Mouse (Mus musculus) hindbrain, embryonic 11.5 days (tissue): ENCODE results near the gene Sult6b2. TPM values are rescaled to one million over a fixed set of nuclear protein-coding genes. Genes with fewer than 3 reads are reported as not detected.

Experiments used
- ATAC-seq: fragments of 200-750 bp; cut with Nextera tagmentation; 2 replicates; pipeline ENCODE4 v1.8.0; 2017; ENCODE audit warnings: mild to moderate bottlenecking, moderate TSS enrichment, moderate library complexity; ENCODE audit not compliant: low FRiP score
- DNase-seq: peaks from one replicate; pipeline ENCODE4 v3.0.0-alpha.2; 2015; ENCODE audit warnings: low spot score
- H3K27ac ChIP-seq: fragments of 300-500 bp; sonication (generic); 2 replicates; pipeline ENCODE4 v1.5.1; 2014; ENCODE audit warnings: mild to moderate bottlenecking, low read depth, low read length
- H3K27me3 ChIP-seq: fragments of 300-500 bp; sonication (generic); 2 replicates; pipeline ENCODE4 v1.6.1; 2014; ENCODE audit warnings: mild to moderate bottlenecking, low read length, moderate library complexity, mixed read lengths; ENCODE audit not compliant: control insufficient read depth, insufficient read depth
- H3K36me3 ChIP-seq: fragments of 300-500 bp; sonication (generic); 2 replicates; pipeline ENCODE4 v1.6.1; 2014; ENCODE audit warnings: mild to moderate bottlenecking, low read length, moderate library complexity, mixed read lengths; ENCODE audit not compliant: control insufficient read depth, insufficient read depth
- H3K4me1 ChIP-seq: fragments of 300-500 bp; sonication (generic); replicated peaks from 2 replicates; pipeline ENCODE4 v1.6.1; 2014; ENCODE audit warnings: low read length, mixed read lengths; ENCODE audit not compliant: control insufficient read depth, insufficient read depth
- H3K4me2 ChIP-seq: fragments of 300-500 bp; sonication (generic); replicated peaks from 2 replicates; pipeline ENCODE4 v1.6.1; 2014; ENCODE audit warnings: mild to moderate bottlenecking, low read depth, low read length
- H3K4me3 ChIP-seq: fragments of 300-500 bp; sonication (generic); 2 replicates; pipeline ENCODE4 v1.5.1; 2014; ENCODE audit warnings: low read depth, low read length
- H3K9ac ChIP-seq: fragments of 300-500 bp; sonication (generic); 2 replicates; pipeline ENCODE4 v1.6.1; 2014; ENCODE audit warnings: low read depth, low read length
- H3K9me3 ChIP-seq: fragments of 300-500 bp; sonication (generic); 2 replicates; pipeline ENCODE4 v1.6.1; 2016; ENCODE audit warnings: low read length; ENCODE audit not compliant: control insufficient read depth
- WGBS: fragments of 180-500 bp; shearing (Covaris S2); extraction: QIAGEN DNeasy Blood & Tissue Kit; methylation state at CpG from one replicate; pipeline ENCODE4 v1.1.7; 2014; 5-methylcytosine and 5-hydroxymethylcytosine counted together
- polyA plus RNA-seq: library from polyadenylated mRNA; unstranded; fragments of >200 nt; fragmentation: Nextera tagmentation; extraction: Ambion mirVana; gene quantifications from 2 replicates; pipeline ENCODE4 v1.2.1, GENCODE M21; 2014

The Sult6b2 gene
- polyA plus RNA-seq, 1 experiment from 2014 or later = not detected

DNA sequence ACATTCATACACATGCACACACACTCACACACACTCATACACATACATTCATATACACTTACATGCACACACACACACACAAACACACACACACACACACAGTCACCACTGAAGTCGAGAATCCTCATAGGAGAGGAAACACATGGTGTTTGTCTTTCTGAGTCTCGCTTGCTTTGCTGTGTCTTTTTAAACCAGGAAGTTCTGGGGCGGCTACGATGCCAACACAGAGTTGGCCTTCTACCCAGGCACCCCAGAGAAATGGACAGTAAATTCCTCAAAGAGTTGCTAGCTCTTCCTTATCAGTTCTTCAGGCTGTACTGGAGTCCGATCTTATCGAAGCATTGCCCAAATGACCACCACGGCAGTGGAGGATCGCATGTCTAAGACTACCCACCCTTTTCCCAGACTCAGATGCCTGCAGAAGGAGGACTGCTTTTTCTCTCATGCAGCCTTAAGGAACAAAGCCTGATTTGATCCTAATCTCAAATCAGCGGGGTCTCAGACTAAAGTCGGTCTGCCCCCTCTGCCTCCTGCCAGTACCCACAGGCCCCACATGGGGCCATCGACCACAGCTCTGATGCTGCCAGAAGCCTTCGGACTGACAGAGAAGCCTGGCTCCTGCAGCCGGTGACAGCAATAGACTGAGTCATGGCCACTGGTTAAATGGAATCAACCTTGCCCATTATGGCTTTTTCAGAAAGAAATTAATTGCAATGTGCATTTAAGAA lies 11.9 kb downstream of the Sult6b2 start:
- Histone ChIP-seq H3K9me3 (no peaks in the 10 kb centered on the region), H3K4me2 (no peak overlapping the region), H3K36me3 (no peaks in the 10 kb centered on the region), H3K9ac (no peak overlapping the region), H3K27me3 (no peaks in the 10 kb centered on the region), H3K27ac (no peak overlapping the region), H3K4me3 (no peak overlapping the region), H3K4me1 (0 out of 2 replicates have a peak, but pooled peaks cover 3% of the 10 kb centered on the region)
- 52% methylated on average over 13 of the region's 13 CpGs for WGBS
- DNase-seq = peak; percentile 28
- ATAC-seq = peak; percentile 40; the same call in 1 of the 2 replicates

- WGBS = 90% methylated on average over 10 of the region's 10 CpGs
- ATAC-seq = no peak
- no peak overlapping the region for H3K27ac ChIP-seq
- DNase-seq = no peak
- H3K4me3 ChIP-seq = no peak overlapping the region
- no peak overlapping the region for H3K4me2 ChIP-seq
- no peak overlapping the region for H3K9ac ChIP-seq
- H3K4me1 ChIP-seq = 0 out of 2 replicates have a peak, but pooled peaks cover 3% of the 10 kb centered on the region
- no peaks in the 10 kb centered on the region for H3K36me3 ChIP-seq
- no peaks in the 10 kb centered on the region for H3K27me3 ChIP-seq
- H3K9me3 ChIP-seq = no peaks in the 10 kb centered on the region
Measured at GRCm38 (mm10) chr6:142789736-142790135, 14.6 kb downstream of the Sult6b2 start.

DNA sequence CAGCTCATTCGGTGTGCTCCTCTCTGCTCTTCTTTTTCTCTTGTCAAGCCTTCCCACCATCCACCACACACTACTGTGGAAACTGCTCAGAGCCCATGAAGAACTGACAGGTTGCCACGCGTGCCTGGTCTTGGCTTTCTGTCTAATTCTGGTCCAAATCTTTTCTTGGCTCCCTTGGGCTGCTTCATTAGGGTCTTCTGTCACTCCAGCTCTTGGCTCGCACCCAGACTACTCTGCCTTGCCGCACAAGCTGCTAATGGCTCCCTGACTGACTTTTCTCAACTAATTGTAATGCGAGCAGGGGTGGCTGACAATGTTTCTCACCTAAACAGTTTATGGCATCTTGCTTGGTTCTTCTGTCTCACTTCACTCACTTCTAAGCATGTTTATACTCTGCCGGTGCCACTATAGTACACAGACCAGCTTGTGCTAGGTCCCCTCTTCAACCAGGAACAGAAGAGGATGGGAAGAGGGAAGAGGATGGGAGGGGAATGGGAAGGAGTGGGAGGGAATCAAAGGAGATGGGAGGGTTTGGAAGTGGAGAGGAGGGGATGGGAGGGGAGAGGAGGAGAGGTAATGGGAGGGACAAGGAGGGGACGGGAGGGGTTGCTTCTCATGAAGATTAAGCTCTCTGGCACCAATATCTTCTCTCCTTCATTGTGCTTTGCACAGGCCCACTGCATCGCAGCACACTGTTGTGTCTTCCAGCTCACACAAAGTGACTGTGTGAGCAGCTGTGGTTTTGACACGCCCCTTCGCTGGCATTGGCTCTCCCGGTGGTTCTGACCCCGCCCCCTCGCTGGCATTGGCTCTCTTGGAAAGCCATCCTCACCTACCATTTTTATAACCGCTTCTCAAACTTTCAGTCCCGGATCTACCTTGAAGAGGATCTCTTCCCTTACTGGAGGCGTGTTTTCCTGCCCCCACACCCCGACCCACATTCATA lies 16.0 kb downstream of the Sult6b2 start:
- Histone ChIP-seq H3K9me3 (no peaks in the 10 kb centered on the region), H3K27ac (no peak overlapping the region), H3K27me3 (no peaks in the 10 kb centered on the region), H3K9ac (no peak overlapping the region), H3K4me2 (no peak overlapping the region), H3K4me3 (no peak overlapping the region), H3K36me3 (no peaks in the 10 kb centered on the region), H3K4me1 (0 out of 2 replicates have a peak, but pooled peaks cover 2% of the 10 kb centered on the region)
- DNase-seq = no peak
- 59% methylated on average over 18 of the region's 18 CpGs for WGBS
- 0 out of 2 replicates have a peak, but pooled peaks have one; percentile 23 for ATAC-seq

DNA sequence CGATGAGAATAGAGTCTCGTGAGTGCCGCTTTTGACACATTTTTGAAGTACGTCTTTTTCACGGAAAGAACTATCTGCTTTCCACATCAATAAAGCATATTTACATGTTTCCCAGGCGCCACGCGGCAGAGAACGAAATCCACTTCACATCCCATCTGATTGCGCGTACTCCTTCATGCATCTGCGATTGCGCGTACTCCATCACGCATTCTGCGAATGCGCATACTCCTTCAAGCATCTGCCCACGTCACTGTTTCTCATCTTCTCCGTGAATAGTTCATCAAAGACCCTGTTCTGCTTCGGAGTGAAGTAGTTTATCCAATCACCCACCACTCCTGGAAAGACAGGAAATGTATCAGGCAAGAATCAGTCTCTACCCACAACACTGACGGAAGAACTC lies 18.2 kb downstream of the Sult6b2 start:
- Histone ChIP-seq H3K36me3 (no peaks in the 10 kb centered on the region), H3K4me2 (no peak overlapping the region), H3K27me3 (no peaks in the 10 kb centered on the region), H3K4me3 (no peak overlapping the region), H3K4me1 (no peaks in the 10 kb centered on the region), H3K9ac (no peak overlapping the region), H3K9me3 (no peaks in the 10 kb centered on the region), H3K27ac (no peak overlapping the region)
- WGBS = 89% methylated on average over 21 of the region's 21 CpGs
- ATAC-seq = no peak
- DNase-seq = no peak

DNA sequence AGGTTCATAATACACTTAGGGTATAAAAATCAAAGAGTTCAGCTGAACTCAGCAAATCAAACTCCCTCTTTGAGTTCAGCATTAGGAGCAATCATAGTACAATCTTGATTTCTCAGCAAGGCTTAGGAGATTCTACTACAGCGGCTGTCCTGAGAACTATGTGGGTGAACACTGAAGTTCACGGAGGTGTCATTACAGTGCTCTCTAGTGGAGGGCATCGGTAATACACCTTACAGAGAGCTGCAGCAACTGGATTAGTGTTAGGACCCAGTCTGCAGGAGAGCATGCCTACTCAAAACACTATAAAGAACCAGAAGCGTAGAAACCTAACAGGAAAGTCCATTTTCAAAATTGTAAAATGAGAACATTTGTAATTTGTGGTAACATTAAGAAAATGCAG lies 19.0 kb downstream of the Sult6b2 start:
- H3K36me3 ChIP-seq = no peaks in the 10 kb centered on the region
- WGBS = 41% methylated on average over 4 of the region's 4 CpGs
- H3K4me2 ChIP-seq = no peak overlapping the region
- H3K4me1 ChIP-seq = no peaks in the 10 kb centered on the region
- ATAC-seq (no peak), DNase-seq (peak; percentile 74)
- no peak overlapping the region for H3K9ac ChIP-seq
- no peaks in the 10 kb centered on the region for H3K9me3 ChIP-seq
- no peak overlapping the region for H3K4me3 ChIP-seq
- H3K27me3 ChIP-seq = no peaks in the 10 kb centered on the region
- H3K27ac ChIP-seq = no peak overlapping the region

- Histone ChIP-seq H3K9ac (no peak overlapping the region), H3K4me2 (no peak overlapping the region), H3K36me3 (no peaks in the 10 kb centered on the region), H3K9me3 (no peaks in the 10 kb centered on the region), H3K27ac (no peak overlapping the region), H3K4me1 (peaks cover 2% of the 10 kb centered on the region; the same call in 1 of the 2 replicates), H3K27me3 (no peaks in the 10 kb centered on the region), H3K4me3 (no peak overlapping the region)
- ATAC-seq = no peak
- no peak for DNase-seq
- 86% methylated on average over 7 of the region's 7 CpGs for WGBS
Measured at GRCm38 (mm10) chr6:142781286-142781685, 23.0 kb downstream of the Sult6b2 start.

- Histone ChIP-seq H3K4me1 (peaks cover 2% of the 10 kb centered on the region; the same call in 1 of the 2 replicates), H3K27ac (no peak overlapping the region), H3K9ac (no peak overlapping the region), H3K4me2 (no peak overlapping the region), H3K36me3 (no peaks in the 10 kb centered on the region), H3K27me3 (no peaks in the 10 kb centered on the region), H3K4me3 (no peak overlapping the region), H3K9me3 (no peaks in the 10 kb centered on the region)
- DNase-seq (no peak), ATAC-seq (peak; percentile 50)
- 71% methylated on average over 4 of the region's 4 CpGs for WGBS
Measured at GRCm38 (mm10) chr6:142780574-142781033, 23.7 kb downstream of the Sult6b2 start.

DNA sequence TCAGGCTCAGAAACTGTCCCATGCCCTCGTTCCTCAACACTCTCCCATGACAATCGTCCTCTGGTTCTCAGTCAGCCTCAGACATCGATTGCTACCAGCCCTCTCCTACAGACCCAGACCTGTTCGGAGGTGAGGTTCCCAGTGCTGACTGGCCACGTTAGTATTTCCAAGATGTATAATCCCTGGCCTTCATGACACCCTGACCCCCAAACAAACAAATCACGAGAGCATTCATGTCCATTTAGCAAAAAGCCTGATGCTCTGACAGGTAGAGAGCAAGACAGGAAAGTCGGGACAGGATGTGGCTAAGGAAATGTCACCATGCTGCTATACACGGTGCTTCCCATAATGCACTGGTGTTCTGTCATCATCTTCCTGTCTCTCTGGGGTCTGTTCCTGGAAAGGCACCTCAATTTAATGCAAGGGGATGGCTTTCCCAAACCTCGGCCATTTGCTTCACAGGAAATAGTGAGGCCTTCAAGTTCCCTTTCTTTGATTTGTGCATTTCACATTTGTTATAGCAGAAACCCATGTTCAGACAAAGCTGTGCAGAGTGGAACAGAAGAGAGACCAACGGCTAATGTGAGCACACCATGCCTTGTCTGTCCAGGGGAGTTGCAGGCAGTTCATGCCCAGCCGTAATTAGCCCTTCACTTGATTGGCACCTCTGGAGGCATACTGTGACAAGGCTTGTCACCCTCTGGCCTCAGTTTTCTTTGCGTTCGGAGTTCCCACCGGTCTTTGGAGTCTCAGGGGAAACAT lies 24.3 kb downstream of the Sult6b2 start:
- H3K27me3 ChIP-seq = no peaks in the 10 kb centered on the region
- 70% methylated on average over 14 of the region's 14 CpGs for WGBS
- H3K4me3 ChIP-seq = no peak overlapping the region
- H3K9ac ChIP-seq = no peak overlapping the region
- H3K9me3 ChIP-seq = no peaks in the 10 kb centered on the region
- no peak overlapping the region for H3K4me2 ChIP-seq
- peaks cover 2% of the 10 kb centered on the region; the same call in 1 of the 2 replicates for H3K4me1 ChIP-seq
- no peak overlapping the region for H3K27ac ChIP-seq
- DNase-seq (peak; percentile 22), ATAC-seq (peak; percentile 71)
- H3K36me3 ChIP-seq = no peaks in the 10 kb centered on the region
